Mouse (Mus musculus) bone marrow macrophage, adult 2 months (primary cell): Measurements from ENCODE around the gene Zbtb7a.
A peak's percentile ranks its signal among the peaks of the same experiment; 100 is the strongest.

ENCODE experiments used
- CTCF ChIP-seq: IDR thresholded peaks from 2 replicates; pipeline ENCODE4 v1.5.1; 2012; ENCODE audit warnings: low read depth, mild to moderate bottlenecking, low read length, moderate library complexity
- POLR2A ChIP-seq: IDR thresholded peaks from 2 replicates; pipeline ENCODE4 v1.6.1; 2012; ENCODE audit warnings: mild to moderate bottlenecking, low read depth, low read length, borderline replicate concordance

DNA sequence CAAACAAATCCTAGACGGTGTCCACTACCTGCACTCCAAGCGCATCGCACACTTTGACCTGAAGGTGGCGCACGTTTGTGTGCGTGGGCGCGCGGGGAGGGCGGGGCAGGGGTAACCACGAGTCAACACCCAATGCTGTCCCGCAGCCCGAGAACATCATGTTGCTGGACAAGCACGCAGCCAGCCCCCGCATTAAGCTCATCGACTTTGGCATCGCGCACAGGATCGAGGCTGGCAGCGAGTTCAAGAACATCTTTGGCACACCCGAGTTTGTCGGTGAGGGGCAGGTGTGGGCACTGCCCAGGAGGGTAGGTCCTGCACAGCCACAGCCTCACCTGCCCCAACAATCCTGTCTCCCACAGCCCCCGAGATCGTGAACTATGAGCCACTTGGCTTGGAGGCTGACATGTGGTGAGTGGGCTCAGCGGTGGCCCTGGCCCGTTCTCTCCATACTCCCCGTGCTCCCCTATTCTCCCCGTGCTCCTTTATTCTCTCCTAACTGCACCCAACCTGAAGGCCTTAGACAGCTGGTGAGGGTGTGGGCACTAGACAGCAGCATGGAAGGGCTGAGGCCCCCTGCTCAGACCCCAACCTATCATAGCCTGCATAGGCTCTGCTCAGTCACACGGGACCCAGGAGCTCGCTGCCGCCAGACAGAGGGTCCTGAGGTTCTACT lies 55.4 kb downstream of the Zbtb7a start:
- TF ChIP-seq CTCF, result peak; percentile 35
- TF ChIP-seq POLR2A, result no peak
